Mouse (Mus musculus) stomach, postnatal 0 days (tissue): ENCODE measurements around the gene Hdac4.

Experiments
- CTCF ChIP-seq: IDR thresholded peaks from 2 replicates; pipeline ENCODE4 v1.5.1; 2016; ENCODE audit warnings: antibody characterized with exemption, low read depth, mild to moderate bottlenecking, moderate library complexity
- EP300 ChIP-seq: optimal IDR thresholded peaks from 2 replicates; pipeline ENCODE3; 2016; ENCODE audit warnings: antibody characterized with exemption

GRCm38 (mm10) chr1:92100371-92100891 lies 95.1 kb downstream of the Hdac4 start:
- no peak for TF ChIP-seq CTCF
- TF ChIP-seq EP300: no peak
